21 mouse cellular contexts compared by ENCODE assay signal in the genomic region with DNA sequence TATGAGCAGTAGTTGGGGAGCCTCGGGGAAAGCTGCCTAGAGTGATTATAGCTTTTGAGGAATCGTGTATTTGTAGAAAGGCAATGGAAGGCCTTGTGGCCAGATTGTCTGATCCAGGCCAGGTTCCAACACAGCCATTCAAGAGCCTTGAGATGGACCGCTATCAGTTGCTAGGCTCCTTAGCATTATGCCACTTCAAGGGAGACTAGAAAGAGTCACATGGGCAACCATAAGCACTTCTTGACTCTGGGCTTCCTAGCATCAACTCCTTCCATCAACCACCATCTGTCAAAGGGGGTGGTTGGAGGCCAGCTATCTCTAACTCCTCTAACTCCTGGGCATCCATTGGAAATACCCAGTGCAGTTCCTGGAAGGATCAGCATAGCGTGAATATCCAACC. TPM values are rescaled to one million over a fixed set of nuclear protein-coding genes. Genes with fewer than 3 reads are reported as not detected.
DNase-seq lines count a peak whose midpoint lies in the region; ATAC-seq and TF ChIP-seq lines count a peak whose summit lies in the region.
"Had no signal": no experiment of that assay in that cellular context is flagged by ENCODE, and none has a peak within 500 bp of the region (broad histone marks: within the 10 kb centered on the region; RNA-seq: fewer than 3 reads in every experiment).

No protein-coding gene starts in this region.

- TF ChIP-seq CTCF in E14TG2a.4 (conservative IDR thresholded peaks at IDR 0.05; ENCODE audit: low read length), result no peak

- H3K4me3 ChIP-seq in intestine, embryonic 15.5 days (replicated peaks), result no peak overlapping the region
- no peak overlapping the region for H3K4me3 ChIP-seq in intestine, embryonic 16.5 days (ENCODE audit: low read length)
- peak overlapping the region; percentile 43; the same call in 1 of the 2 replicates for H3K4me3 ChIP-seq in E14TG2a.4 (replicated peaks; ENCODE audit: low read length)
- peak overlapping the region; percentile 99 for H3K4me3 ChIP-seq in limb, embryonic 12.5 days (replicated peaks)
- H3K4me3 ChIP-seq in neural tube, embryonic 12.5 days, result no peak overlapping the region
- H3K4me3 ChIP-seq: heart, embryonic 15.5 days had no signal

- peak overlapping the region; percentile 30 for H3K4me2 ChIP-seq in intestine, embryonic 15.5 days (replicated peaks)
- no peak overlapping the region for H3K4me2 ChIP-seq in intestine, embryonic 16.5 days (ENCODE audit: low read depth, low read length)
- H3K4me2 ChIP-seq in limb, embryonic 12.5 days, result peak overlapping the region; percentile 96
- peak overlapping the region; percentile 50 for H3K4me2 ChIP-seq in neural tube, embryonic 12.5 days (replicated peaks)
- H3K4me2 ChIP-seq: heart, embryonic 15.5 days had no signal

- H3K9ac ChIP-seq in intestine, embryonic 15.5 days, result no peak overlapping the region
- H3K9ac ChIP-seq in intestine, embryonic 16.5 days (ENCODE audit: low read depth, low read length), result no peak overlapping the region
- peak overlapping the region; percentile 100 for H3K9ac ChIP-seq in limb, embryonic 12.5 days (replicated peaks)
- H3K9ac ChIP-seq in neural tube, embryonic 12.5 days, result peak overlapping the region; percentile 43
- H3K9ac ChIP-seq: heart, embryonic 15.5 days; liver, embryonic 14.5 days had no signal

- ATAC-seq in intestine, embryonic 15.5 days, result no peak
- no peak for ATAC-seq in intestine, embryonic 16.5 days
- ATAC-seq in limb, embryonic 12.5 days (ENCODE audit: insufficient number of reproducible peaks, insufficient read depth, low FRiP score, low TSS enrichment, low read depth), result no peak
- ATAC-seq in neural tube, embryonic 12.5 days (ENCODE audit: low FRiP score, low read depth), result no peak
- no peak for ATAC-seq in megakaryocyte-erythroid progenitor cell, adult 5-6 weeks (replicated peaks; ENCODE audit: low FRiP score, low TSS enrichment, poor library complexity, severe bottlenecking)

- H3K4me1 ChIP-seq in intestine, embryonic 15.5 days (replicated peaks), result 0 out of 2 replicates have a peak, but pooled peaks cover 18% of the 10 kb centered on the region
- no peaks in the 10 kb centered on the region for H3K4me1 ChIP-seq in intestine, embryonic 16.5 days (ENCODE audit: control insufficient read depth, insufficient read depth, low read length)
- H3K4me1 ChIP-seq in E14TG2a.4 (replicated peaks; ENCODE audit: low read depth, low read length), result peaks cover 67% of the 10 kb centered on the region
- H3K4me1 ChIP-seq in limb, embryonic 12.5 days (replicated peaks), result peaks cover 35% of the 10 kb centered on the region
- no peaks in the 10 kb centered on the region; the same call in 1 of the 2 replicates for H3K4me1 ChIP-seq in neural tube, embryonic 12.5 days

- H3K27ac ChIP-seq in intestine, embryonic 15.5 days, result no peak overlapping the region
- H3K27ac ChIP-seq in intestine, embryonic 16.5 days (ENCODE audit: low read length), result no peak overlapping the region
- H3K27ac ChIP-seq in limb, embryonic 12.5 days, result peak overlapping the region; percentile 98
- no peak overlapping the region for H3K27ac ChIP-seq in neural tube, embryonic 12.5 days
- H3K27ac ChIP-seq: heart, embryonic 15.5 days; liver, embryonic 14.5 days; stomach, postnatal 0 days had no signal

- no peak for DNase-seq in ovary, adult 18-20 months (ENCODE audit: low spot score)
- DNase-seq: cerebellum, adult 9-10 months; gastrocnemius, adult 2 months; heart, adult 18-20 months; midbrain, embryonic 14.5 days; thymus, postnatal 36 days had no signal

- H3K36me3 ChIP-seq in intestine, embryonic 15.5 days, result no peaks in the 10 kb centered on the region
- H3K36me3 ChIP-seq in intestine, embryonic 16.5 days (ENCODE audit: control insufficient read depth, insufficient read depth, low read length), result no peaks in the 10 kb centered on the region
- no peaks in the 10 kb centered on the region for H3K36me3 ChIP-seq in E14TG2a.4 (ENCODE audit: insufficient read depth, low read length)
- peaks cover 32% of the 10 kb centered on the region for H3K36me3 ChIP-seq in limb, embryonic 12.5 days
- H3K36me3 ChIP-seq in neural tube, embryonic 12.5 days, result no peaks in the 10 kb centered on the region
- H3K36me3 ChIP-seq: heart, embryonic 15.5 days had no signal

- no peaks in the 10 kb centered on the region for H3K9me3 ChIP-seq in intestine, embryonic 15.5 days
- no peaks in the 10 kb centered on the region for H3K9me3 ChIP-seq in intestine, embryonic 16.5 days (ENCODE audit: control insufficient read depth, low read length)
- H3K9me3 ChIP-seq in E14TG2a.4 (ENCODE audit: low read length), result no peaks in the 10 kb centered on the region; the same call in 1 of the 2 replicates
- no peaks in the 10 kb centered on the region for H3K9me3 ChIP-seq in limb, embryonic 12.5 days
- H3K9me3 ChIP-seq in neural tube, embryonic 12.5 days, result no peaks in the 10 kb centered on the region
- H3K9me3 ChIP-seq: heart, embryonic 15.5 days had no signal

- H3K27me3 ChIP-seq in intestine, embryonic 15.5 days (replicated peaks), result peaks cover 91% of the 10 kb centered on the region
- peaks cover 77% of the 10 kb centered on the region for H3K27me3 ChIP-seq in intestine, embryonic 16.5 days (replicated peaks; ENCODE audit: control insufficient read depth, insufficient read depth, low read length)
- peaks cover 98% of the 10 kb centered on the region for H3K27me3 ChIP-seq in E14TG2a.4 (ENCODE audit: insufficient read depth, low read length)
- peaks cover 35% of the 10 kb centered on the region for H3K27me3 ChIP-seq in limb, embryonic 12.5 days
- H3K27me3 ChIP-seq in neural tube, embryonic 12.5 days (replicated peaks), result peaks cover 90% of the 10 kb centered on the region

- WGBS in intestine, embryonic 15.5 days, result 6% methylated on average over 4 of the region's 4 CpGs
- WGBS in intestine, embryonic 16.5 days, result 6% methylated on average over 4 of the region's 4 CpGs
- 12% methylated on average over 4 of the region's 4 CpGs for WGBS in limb, embryonic 12.5 days
- WGBS in neural tube, embryonic 12.5 days, result 6% methylated on average over 4 of the region's 4 CpGs

RNA-seq across cellular contexts. Expression of a gene that starts 4.2 kb away (rescaled TPM):
- 2.0 and 3.3 TPM in 2 replicates for polyA plus RNA-seq in intestine, embryonic 15.5 days (2015; fragmentation: Nextera tagmentation; extraction: Ambion mirVana)
- 1.4 and 1.9 TPM in 2 replicates for polyA plus RNA-seq in intestine, embryonic 16.5 days (2015; fragmentation: Nextera tagmentation; extraction: Ambion mirVana)
- 88.2 and 96.8 TPM in 2 replicates for polyA plus RNA-seq in limb, embryonic 12.5 days (2016; fragmentation: Nextera tagmentation; extraction: Ambion mirVana)
- 10.8 and 13.4 TPM in 2 replicates for polyA plus RNA-seq in neural tube, embryonic 12.5 days (2016; fragmentation: Nextera tagmentation; extraction: Ambion mirVana)
- not detected in 2 replicates for total RNA-seq in megakaryocyte-erythroid progenitor cell, adult 5-6 weeks (2014; fragmentation: Nextera tagmentation)
- total RNA-seq in megakaryocyte-erythroid progenitor cell, adult 5-6 weeks (2017), result not detected in 2 replicates
- total RNA-seq: heart, adult 18-20 months; layer of hippocampus, postnatal 25 days; left cerebral cortex, postnatal 25 days; megakaryocyte progenitor cell, adult 5-6 weeks had no signal
- polyA plus RNA-seq: heart, embryonic 15.5 days; hindbrain, embryonic 11.5 days; large intestine, adult 2 months; liver, embryonic 14.5 days; lung, embryonic 16.5 days; midbrain, embryonic 14.5 days; stomach, postnatal 0 days had no signal

RNA-seq across cellular contexts. Expression of a gene that starts 9.2 kb away (rescaled TPM):
- polyA plus RNA-seq in intestine, embryonic 15.5 days (2015; fragmentation: Nextera tagmentation; extraction: Ambion mirVana), result 11.4 and 20.2 TPM in 2 replicates
- polyA plus RNA-seq in intestine, embryonic 16.5 days (2015; fragmentation: Nextera tagmentation; extraction: Ambion mirVana), result 8.6 and 10.0 TPM in 2 replicates
- 272 and 294 TPM in 2 replicates for polyA plus RNA-seq in limb, embryonic 12.5 days (2016; fragmentation: Nextera tagmentation; extraction: Ambion mirVana)
- 108 and 119 TPM in 2 replicates for polyA plus RNA-seq in neural tube, embryonic 12.5 days (2016; fragmentation: Nextera tagmentation; extraction: Ambion mirVana)
- total RNA-seq in megakaryocyte-erythroid progenitor cell, adult 5-6 weeks (2014; fragmentation: Nextera tagmentation), result not detected in 2 replicates
- total RNA-seq in megakaryocyte-erythroid progenitor cell, adult 5-6 weeks (2017), result 0.34 TPM in 1 of 2 replicates, not detected in the other
- total RNA-seq: heart, adult 18-20 months; layer of hippocampus, postnatal 25 days; left cerebral cortex, postnatal 25 days had no signal
- polyA plus RNA-seq: hindbrain, embryonic 11.5 days; lung, embryonic 16.5 days; midbrain, embryonic 14.5 days; stomach, postnatal 0 days had no signal

RNA-seq across cellular contexts. Expression of a gene that starts 10.9 kb away (rescaled TPM):
- polyA plus RNA-seq in intestine, embryonic 15.5 days (2015; fragmentation: Nextera tagmentation; extraction: Ambion mirVana), result 0.59 and 0.61 TPM in 2 replicates
- polyA plus RNA-seq in intestine, embryonic 16.5 days (2015; fragmentation: Nextera tagmentation; extraction: Ambion mirVana), result 0.24 and 0.45 TPM in 2 replicates
- polyA plus RNA-seq in limb, embryonic 12.5 days (2016; fragmentation: Nextera tagmentation; extraction: Ambion mirVana), result 33.1 and 34.1 TPM in 2 replicates
- 0.10 and 1.3 TPM in 2 replicates for polyA plus RNA-seq in neural tube, embryonic 12.5 days (2016; fragmentation: Nextera tagmentation; extraction: Ambion mirVana)
- not detected in 2 replicates for total RNA-seq in megakaryocyte-erythroid progenitor cell, adult 5-6 weeks (2014; fragmentation: Nextera tagmentation)
- total RNA-seq in megakaryocyte-erythroid progenitor cell, adult 5-6 weeks (2017), result not detected in 2 replicates
- total RNA-seq: heart, adult 18-20 months; layer of hippocampus, postnatal 25 days; left cerebral cortex, postnatal 25 days; megakaryocyte progenitor cell, adult 5-6 weeks had no signal
- polyA plus RNA-seq: heart, embryonic 15.5 days; hindbrain, embryonic 11.5 days; large intestine, adult 2 months; lung, embryonic 16.5 days; midbrain, embryonic 14.5 days; stomach, postnatal 0 days had no signal

RNA-seq across cellular contexts. Expression of a gene that starts 18.9 kb away (rescaled TPM):
- 5.3 and 6.3 TPM in 2 replicates for polyA plus RNA-seq in intestine, embryonic 15.5 days (2015; fragmentation: Nextera tagmentation; extraction: Ambion mirVana)
- 3.0 and 3.2 TPM in 2 replicates for polyA plus RNA-seq in intestine, embryonic 16.5 days (2015; fragmentation: Nextera tagmentation; extraction: Ambion mirVana)
- polyA plus RNA-seq in limb, embryonic 12.5 days (2016; fragmentation: Nextera tagmentation; extraction: Ambion mirVana), result 74.7 and 77.4 TPM in 2 replicates
- polyA plus RNA-seq in neural tube, embryonic 12.5 days (2016; fragmentation: Nextera tagmentation; extraction: Ambion mirVana), result 124 and 131 TPM in 2 replicates
- total RNA-seq in megakaryocyte-erythroid progenitor cell, adult 5-6 weeks (2014; fragmentation: Nextera tagmentation), result 7.6 and 9.7 TPM in 2 replicates
- 10.3 and 27.1 TPM in 2 replicates for total RNA-seq in megakaryocyte-erythroid progenitor cell, adult 5-6 weeks (2017)
- total RNA-seq: heart, adult 18-20 months; layer of hippocampus, postnatal 25 days; left cerebral cortex, postnatal 25 days had no signal
- polyA plus RNA-seq: midbrain, embryonic 14.5 days had no signal

RNA-seq across cellular contexts. Expression of a gene that starts 28.2 kb away (rescaled TPM):
- 7.5 and 9.4 TPM in 2 replicates for polyA plus RNA-seq in intestine, embryonic 15.5 days (2015; fragmentation: Nextera tagmentation; extraction: Ambion mirVana)
- 6.0 and 8.2 TPM in 2 replicates for polyA plus RNA-seq in intestine, embryonic 16.5 days (2015; fragmentation: Nextera tagmentation; extraction: Ambion mirVana)
- polyA plus RNA-seq in limb, embryonic 12.5 days (2016; fragmentation: Nextera tagmentation; extraction: Ambion mirVana), result 11.7 and 13.8 TPM in 2 replicates
- 81.2 and 102 TPM in 2 replicates for polyA plus RNA-seq in neural tube, embryonic 12.5 days (2016; fragmentation: Nextera tagmentation; extraction: Ambion mirVana)
- 3.4 and 4.1 TPM in 2 replicates for total RNA-seq in megakaryocyte-erythroid progenitor cell, adult 5-6 weeks (2014; fragmentation: Nextera tagmentation)
- total RNA-seq in megakaryocyte-erythroid progenitor cell, adult 5-6 weeks (2017), result 2.6 and 3.1 TPM in 2 replicates
- total RNA-seq: layer of hippocampus, postnatal 25 days; left cerebral cortex, postnatal 25 days had no signal
- polyA plus RNA-seq: midbrain, embryonic 14.5 days had no signal

Comparison
In these comparisons a context has a peak if more than half of its experiments do, and no peak if none do; other contexts are left out.
1. H3K4me3 ChIP-seq: peak in E14TG2a.4 (single experiment) and limb, embryonic 12.5 days (single experiment); none in intestine, embryonic 15.5 days (single experiment), intestine, embryonic 16.5 days (single experiment) and neural tube, embryonic 12.5 days (single experiment).
2. H3K9ac ChIP-seq: peak in limb, embryonic 12.5 days (single experiment) and neural tube, embryonic 12.5 days (single experiment); none in intestine, embryonic 15.5 days (single experiment) and intestine, embryonic 16.5 days (single experiment).
3. RNA of a gene that starts 10.9 kb away (polyA plus RNA-seq): 33.1 to 34.1 TPM in limb, embryonic 12.5 days; 0.59 to 0.61 TPM in intestine, embryonic 15.5 days, 0.24 to 0.45 TPM in intestine, embryonic 16.5 days and 0.10 to 1.3 TPM in neural tube, embryonic 12.5 days; every median in the first group is over 10 times any median in the second.